Mouse (Mus musculus) heart, embryonic 14.5 days (tissue): ENCODE measurements at regions not wholly inside any gene's neighbourhood (a gene's known extent, or its start where the extent isn't known, plus 50 kb on each side); places are given as distances from the start of the nearest gene placed in this dataset.

ENCODE experiments used
- ATAC-seq: fragments of 200-750 bp; cut with Nextera tagmentation; 2 replicates; pipeline ENCODE4 v1.8.0; 2017; ENCODE audit warnings: low read depth, moderate TSS enrichment; ENCODE audit not compliant: insufficient number of reproducible peaks, insufficient read depth, low FRiP score
- H3K27ac ChIP-seq, 2 experiments: fragments of 200-500 bp in 1 of 2; fragments of 300-500 bp in 1 of 2; sonication (generic) in 1 of 2; replicated peaks in 1 of 2; 2 replicates each; pipeline ENCODE4 v1.5.1; 2012 to 2014; ENCODE audit warnings: low read depth in 2 of 2, low read length in 2 of 2, control low read depth in 1 of 2, mild to moderate bottlenecking in 1 of 2, mixed read lengths in 1 of 2; ENCODE audit not compliant: control insufficient read depth in 1 of 2, insufficient read depth in 1 of 2
- H3K27me3 ChIP-seq: fragments of 300-500 bp; sonication (generic); 2 replicates; pipeline ENCODE4 v1.6.1; 2014; ENCODE audit warnings: mild to moderate bottlenecking, low read length, control low read depth; ENCODE audit not compliant: control insufficient read depth, insufficient read depth
- H3K36me3 ChIP-seq: fragments of 300-500 bp; sonication (generic); 2 replicates; pipeline ENCODE4 v1.6.1; 2014; ENCODE audit warnings: mild to moderate bottlenecking, control low read depth, low read length, mixed read lengths; ENCODE audit not compliant: control insufficient read depth, insufficient read depth
- H3K4me1 ChIP-seq, 2 experiments: fragments of 200-500 bp in 1 of 2; fragments of 300-500 bp in 1 of 2; sonication (generic) in 1 of 2; 2 replicates each; pipeline ENCODE4 v1.6.1; 2012 to 2014; ENCODE audit warnings: low read length in 2 of 2, control low read depth in 1 of 2, mixed read lengths in 1 of 2; ENCODE audit not compliant: control insufficient read depth in 2 of 2, insufficient read depth in 2 of 2
- H3K4me2 ChIP-seq: fragments of 300-500 bp; sonication (generic); 2 replicates; pipeline ENCODE4 v1.6.1; 2014; ENCODE audit warnings: mild to moderate bottlenecking, low read length
- H3K4me3 ChIP-seq, 2 experiments: fragments of 200-500 bp in 1 of 2; fragments of 300-500 bp in 1 of 2; sonication (generic) in 1 of 2; 2 replicates each; pipeline ENCODE4 v1.5.1; 2012 to 2014; ENCODE audit warnings: low read length in 2 of 2, mild to moderate bottlenecking in 2 of 2, control low read depth in 1 of 2, low read depth in 1 of 2, moderate library complexity in 1 of 2; ENCODE audit not compliant: control insufficient read depth in 1 of 2, insufficient read depth in 1 of 2
- H3K9ac ChIP-seq: fragments of 300-500 bp; sonication (generic); 2 replicates; pipeline ENCODE4 v1.6.1; 2014; ENCODE audit warnings: mild to moderate bottlenecking, low read length
- H3K9me3 ChIP-seq: fragments of 300-500 bp; sonication (generic); 2 replicates; pipeline ENCODE4 v1.6.1; 2016; ENCODE audit warnings: low read length, control low read depth; ENCODE audit not compliant: control insufficient read depth
- WGBS: fragments of 180-500 bp; shearing (Covaris S2); extraction: QIAGEN DNeasy Blood & Tissue Kit; methylation state at CpG from one replicate; pipeline ENCODE4 v1.1.7; 2014; 5-methylcytosine and 5-hydroxymethylcytosine counted together

DNA sequence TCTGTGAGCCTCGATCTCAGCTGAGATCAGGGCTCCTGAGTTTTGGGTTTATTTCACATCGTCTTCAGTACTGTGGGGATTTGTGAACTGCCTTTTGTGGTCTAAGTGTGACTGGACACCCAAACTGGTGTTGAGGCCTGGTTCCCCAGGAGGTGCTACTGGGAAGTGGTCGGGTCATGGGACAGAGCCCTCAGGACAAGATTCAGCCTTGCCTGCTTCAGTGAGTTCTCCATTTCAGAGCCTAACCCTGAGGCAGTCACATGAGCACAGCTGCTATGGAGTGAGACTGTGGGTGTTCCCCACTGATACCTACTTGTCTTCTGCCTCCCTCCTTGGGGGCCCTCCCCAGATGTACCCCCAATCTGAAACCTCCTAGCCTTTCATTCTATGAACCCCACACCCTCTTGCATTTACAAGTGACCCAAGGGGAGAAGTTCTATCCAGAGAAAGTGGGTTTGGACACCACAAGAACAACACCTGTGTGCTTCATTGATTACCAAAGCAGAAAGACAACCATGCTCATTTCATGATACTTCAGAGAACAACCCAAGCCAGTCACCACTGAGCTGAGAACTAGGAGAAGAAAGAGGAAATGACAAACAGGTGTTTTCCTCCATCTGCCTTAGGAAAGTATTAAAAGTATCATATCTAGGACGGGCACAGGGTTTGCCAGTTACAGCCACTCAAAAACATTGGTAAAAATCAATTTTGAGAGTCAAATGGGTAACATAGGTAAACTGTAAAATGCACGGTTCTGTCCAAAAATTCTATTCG lies 255.8 kb downstream of the Tle3 start:
- ATAC-seq: no peak
- Histone ChIP-seq H3K36me3 (no peaks in the 10 kb centered on the region), H3K27ac (no peak overlapping the region), H3K4me2 (no peak overlapping the region), H3K9ac (no peak overlapping the region), H3K4me3 (no peak overlapping the region), H3K9me3 (no peaks in the 10 kb centered on the region), H3K27me3 (no peaks in the 10 kb centered on the region), H3K4me1 (peaks cover 6 to 7% of the 10 kb centered on the region in 2 experiments; a peak in 3 of 4 replicates)
- WGBS: 84% methylated on average over 5 of the region's 6 CpGs

DNA sequence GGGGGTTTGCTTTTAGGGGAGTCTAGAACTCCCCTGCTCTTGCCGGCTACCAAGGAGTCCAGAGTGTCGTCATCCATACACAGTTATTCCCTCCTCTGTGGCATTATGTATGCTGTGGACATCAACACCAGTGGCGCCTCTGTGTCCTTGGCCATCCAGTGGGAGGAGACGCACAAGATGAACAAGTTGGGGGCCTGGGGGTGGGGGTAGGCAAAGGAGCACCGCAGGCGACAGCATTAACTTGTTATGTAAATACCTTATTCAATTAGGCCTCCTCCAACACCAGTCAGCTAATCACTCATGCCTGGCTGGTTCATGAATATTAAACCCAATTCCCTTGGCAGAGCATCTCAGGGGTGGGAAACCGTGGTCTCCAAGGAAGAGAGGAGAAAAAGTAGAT lies 250.8 kb downstream of the Tle3 start:
- Histone ChIP-seq H3K9me3 (no peaks in the 10 kb centered on the region), H3K27me3 (peaks cover 5% of the 10 kb centered on the region; the same call in 1 of the 2 replicates), H3K36me3 (no peaks in the 10 kb centered on the region), H3K4me1 (no peaks in the 10 kb centered on the region; a peak in 1 of 4 replicates), H3K9ac (no peak overlapping the region), H3K4me2 (no peak overlapping the region), H3K27ac (no peak overlapping the region), H3K4me3 (no peak overlapping the region)
- ATAC-seq: no peak
- WGBS: 62% methylated on average over 7 of the region's 7 CpGs

DNA sequence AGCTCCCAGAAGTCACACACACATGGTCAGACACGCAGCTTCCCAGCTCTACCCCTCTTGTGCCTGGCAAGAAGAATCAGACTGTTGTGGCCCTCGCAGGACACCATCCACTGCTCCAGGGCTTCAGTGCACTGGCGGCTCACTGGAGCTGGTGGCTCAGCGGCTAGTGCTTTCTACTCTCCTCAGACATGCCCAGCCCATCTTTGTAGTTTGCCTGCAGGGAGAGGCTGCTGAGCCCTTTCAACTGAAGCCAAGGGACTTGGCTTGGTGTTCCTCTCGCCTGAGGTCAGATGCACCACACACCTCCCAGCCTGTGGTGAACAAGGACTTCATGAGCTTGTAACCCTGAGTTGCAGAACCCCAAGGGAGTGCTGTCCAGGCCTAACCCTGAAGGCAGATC lies 249.8 kb downstream of the Tle3 start:
- no peak overlapping the region for H3K4me2 ChIP-seq
- no peak overlapping the region for H3K9ac ChIP-seq
- H3K4me3 ChIP-seq: no peak overlapping the region
- H3K4me1 ChIP-seq: no peaks in the 10 kb centered on the region; a peak in 1 of 4 replicates
- ATAC-seq: no peak
- no peak overlapping the region for H3K27ac ChIP-seq
- no peaks in the 10 kb centered on the region for H3K9me3 ChIP-seq
- 77% methylated on average over 5 of the region's 5 CpGs for WGBS
- peaks cover 5% of the 10 kb centered on the region; the same call in 1 of the 2 replicates for H3K27me3 ChIP-seq
- no peaks in the 10 kb centered on the region for H3K36me3 ChIP-seq

GRCm38 (mm10) chr9:61620786-61621185 lies 248.6 kb downstream of the Tle3 start:
- 53% methylated on average over 2 of the region's 2 CpGs for WGBS
- Histone ChIP-seq H3K4me1 (no peaks in the 10 kb centered on the region; a peak in 1 of 4 replicates), H3K36me3 (no peaks in the 10 kb centered on the region), H3K4me2 (no peak overlapping the region), H3K4me3 (no peak overlapping the region), H3K27me3 (peaks cover 8% of the 10 kb centered on the region; the same call in 1 of the 2 replicates), H3K27ac (no peak overlapping the region), H3K9me3 (no peaks in the 10 kb centered on the region), H3K9ac (no peak overlapping the region)
- ATAC-seq: no peak

- WGBS: 56% methylated on average over 4 of the region's 4 CpGs
- no peak for ATAC-seq
- no peak overlapping the region for H3K9ac ChIP-seq
Measured at GRCm38 (mm10) chr9:61620105-61620504, 247.9 kb downstream of the Tle3 start.

GRCm38 (mm10) chr9:61618510-61619249 lies 246.5 kb downstream of the Tle3 start:
- no peak overlapping the region for H3K9ac ChIP-seq
- H3K4me3 ChIP-seq: no peak overlapping the region
- H3K4me2 ChIP-seq: no peak overlapping the region
- H3K9me3 ChIP-seq: no peaks in the 10 kb centered on the region
- no peak overlapping the region for H3K27ac ChIP-seq
- ATAC-seq: no peak
- H3K27me3 ChIP-seq: peaks cover 8% of the 10 kb centered on the region; the same call in 1 of the 2 replicates
- H3K4me1 ChIP-seq: no peaks in the 10 kb centered on the region; a peak in 1 of 4 replicates
- 49% methylated on average over 12 of the region's 12 CpGs for WGBS
- H3K36me3 ChIP-seq: no peaks in the 10 kb centered on the region

More at GRCm38 (mm10) chr9:61620105-61620504, 247.9 kb downstream of the Tle3 start:
- no peak overlapping the region for H3K4me3 ChIP-seq
- H3K36me3 ChIP-seq: no peaks in the 10 kb centered on the region
- H3K4me2 ChIP-seq: no peak overlapping the region
- H3K9me3 ChIP-seq: no peaks in the 10 kb centered on the region
- peaks cover 8% of the 10 kb centered on the region; the same call in 1 of the 2 replicates for H3K27me3 ChIP-seq
- H3K27ac ChIP-seq: no peak overlapping the region
- H3K4me1 ChIP-seq: no peaks in the 10 kb centered on the region; a peak in 1 of 4 replicates

GRCm38 (mm10) chr9:61617979-61618378 lies 245.8 kb downstream of the Tle3 start:
- Histone ChIP-seq H3K4me3 (no peak overlapping the region), H3K4me1 (no peaks in the 10 kb centered on the region), H3K9ac (no peak overlapping the region), H3K27ac (no peak overlapping the region), H3K4me2 (no peak overlapping the region), H3K27me3 (peaks cover 8% of the 10 kb centered on the region; the same call in 1 of the 2 replicates), H3K36me3 (no peaks in the 10 kb centered on the region), H3K9me3 (no peaks in the 10 kb centered on the region)
- no peak for ATAC-seq
- WGBS: 69% methylated on average over 8 of the region's 8 CpGs
